Mouse (Mus musculus) myocyte (in vitro differentiated cells): ENCODE data around the gene Pcbp4.
A peak's percentile ranks its signal among the peaks of the same experiment; 100 is the strongest.

Source experiments
- E2F4 ChIP-seq: IDR thresholded peaks from one replicate; pipeline ENCODE4 v1.6.1; 2011; ENCODE audit warnings: mild to moderate bottlenecking, control low read depth, moderate library complexity; ENCODE audit not compliant: insufficient read depth
- MAX ChIP-seq: IDR thresholded peaks from one replicate; pipeline ENCODE4 v1.6.1; 2011; ENCODE audit warnings: low read depth, mild to moderate bottlenecking, control low read depth
- MYOD1 ChIP-seq, 3 experiments: IDR thresholded peaks; one replicate each; pipeline ENCODE4 v1.6.1; 2011; ENCODE audit warnings: control low read depth in 2 of 3, low read depth in 2 of 3, mild to moderate bottlenecking in 2 of 3, moderate library complexity in 1 of 3; ENCODE audit not compliant: insufficient read length in 2 of 3, control insufficient read depth in 1 of 3
- MYOG ChIP-seq, 3 experiments: IDR thresholded peaks; one replicate each; pipeline ENCODE4 v1.6.1; 2011; ENCODE audit warnings: control low read depth in 2 of 3, low read depth in 2 of 3, mild to moderate bottlenecking in 2 of 3; ENCODE audit not compliant: insufficient read length in 2 of 3, control insufficient read depth in 1 of 3, insufficient read depth in 1 of 3
- POLR2A ChIP-seq: IDR thresholded peaks from one replicate; pipeline ENCODE4 v1.6.1; 2011; ENCODE audit warnings: low read depth, mild to moderate bottlenecking, control low read depth, moderate library complexity; ENCODE audit not compliant: insufficient read length
- POLR2AphosphoS2 ChIP-seq: IDR thresholded peaks from one replicate; pipeline ENCODE4 v1.6.1; 2011; ENCODE audit warnings: low read depth, control low read depth; ENCODE audit not compliant: insufficient read length
- TCF12 ChIP-seq: IDR thresholded peaks from one replicate; pipeline ENCODE4 v1.6.1; 2011; ENCODE audit warnings: mild to moderate bottlenecking, control low read depth; ENCODE audit not compliant: poor library complexity, insufficient read depth, severe bottlenecking
- USF1 ChIP-seq: IDR thresholded peaks from one replicate; pipeline ENCODE4 v1.6.1; 2011; ENCODE audit warnings: low read depth, mild to moderate bottlenecking, control low read depth, moderate library complexity

DNA sequence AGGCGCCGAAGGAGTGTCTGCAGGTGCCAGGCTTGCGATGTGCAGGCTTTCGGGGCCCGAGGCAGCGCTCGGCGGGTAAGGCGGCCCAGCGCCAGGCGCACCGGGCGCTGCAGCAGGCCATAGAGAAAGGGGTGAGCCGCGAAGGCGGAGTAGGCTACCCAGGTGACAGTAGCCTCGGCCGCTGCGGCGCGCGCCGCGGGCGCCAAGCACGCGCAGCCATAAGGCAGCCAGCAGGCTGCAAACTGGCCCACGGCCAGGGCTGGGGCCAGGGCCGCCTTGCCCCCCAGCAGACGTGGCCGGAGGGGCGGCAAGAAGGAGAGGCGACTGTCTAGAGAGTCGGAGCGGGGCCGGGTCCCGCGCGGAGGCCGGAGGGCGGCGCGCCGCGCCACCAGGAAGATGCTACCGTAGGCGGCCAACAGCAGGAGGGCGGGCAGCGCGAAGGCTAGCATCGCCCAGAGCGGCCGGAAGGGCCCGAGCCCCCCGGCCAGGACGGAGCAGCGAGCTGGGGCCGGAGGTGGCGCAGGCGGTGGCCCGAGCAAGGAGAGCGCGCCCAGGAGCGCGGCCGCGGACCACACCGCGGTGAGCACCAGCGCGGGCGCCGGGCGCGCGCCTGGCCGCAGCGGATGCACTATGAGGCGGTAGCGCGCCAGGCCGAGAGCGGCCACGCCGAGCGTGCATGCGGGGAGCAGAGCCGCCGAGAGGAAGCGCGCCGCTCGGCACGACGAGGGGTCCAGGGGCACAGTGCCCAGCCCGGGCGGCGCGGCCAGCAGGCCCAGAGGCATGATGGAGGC is 11.9 kb downstream of the Pcbp4 start:
- TF ChIP-seq TCF12 (no peak), POLR2AphosphoS2 (peak; percentile 63), POLR2A (peak; percentile 47), MAX (no peak), MYOG (IDR thresholded peaks at IDR 0.05; ENCODE audit: control insufficient read depth in 1 of 3, insufficient read depth in 1 of 3, insufficient read length in 2 of 3, low read depth in 2 of 3) (no peak), E2F4 (no peak), USF1 (no peak), MYOD1 (IDR thresholded peaks at IDR 0.05; ENCODE audit: control insufficient read depth in 1 of 3, insufficient read length in 2 of 3, low read depth in 2 of 3) (no peak)
